Mouse (Mus musculus) embryonic fibroblast, embryonic 13.5 days (primary cell): ENCODE measurements around the gene Spaar.

Source experiments
- CTCF ChIP-seq: IDR thresholded peaks from 2 replicates; pipeline ENCODE4 v1.5.1; 2011; ENCODE audit warnings: mild to moderate bottlenecking, control low read depth, low read length, moderate library complexity, borderline replicate concordance; ENCODE audit not compliant: insufficient read depth
- POLR2A ChIP-seq: IDR thresholded peaks from 2 replicates; pipeline ENCODE4 v1.6.1; 2011; ENCODE audit warnings: low read depth, mild to moderate bottlenecking, control low read depth, low read length, moderate library complexity

GRCm38 (mm10) chr4:43733186-43733585 lies 3.4 kb downstream of the Spaar start:
- TF ChIP-seq POLR2A (no peak), CTCF (no peak)
